Mouse (Mus musculus) MEL (cell line): ENCODE data around the gene Ndufv2. TPM values are rescaled to one million over a fixed set of nuclear protein-coding genes. Genes with fewer than 3 reads are reported as not detected.

Experiments
- DNase-seq: peaks from one replicate; pipeline ENCODE4 v3.0.0; 2011; ENCODE audit warnings: low read depth, low spot score
- H3K27ac ChIP-seq: 2 replicates; pipeline ENCODE4 v1.5.1; 2012; ENCODE audit warnings: low read depth, mild to moderate bottlenecking, control low read depth, low read length, moderate library complexity; ENCODE audit not compliant: control insufficient read depth
- H3K27me3 ChIP-seq, 2 experiments: fragments of 150-350 bp in 1 of 2; sonication (generic) in 1 of 2; 2 replicates each; pipeline ENCODE4 v1.6.1; 2012; ENCODE audit warnings: low read length in 2 of 2, mild to moderate bottlenecking in 2 of 2, improper control_type of control experiment in 1 of 2, moderate library complexity in 1 of 2; ENCODE audit not compliant: insufficient read depth in 2 of 2, control insufficient read depth in 1 of 2
- H3K36me3 ChIP-seq, 2 experiments: 2 replicates each; pipeline ENCODE4 v1.6.1; 2012 to 2014; ENCODE audit warnings: low read length in 2 of 2, improper control_type of control experiment in 1 of 2, inconsistent platforms in 1 of 2, mild to moderate bottlenecking in 1 of 2; ENCODE audit not compliant: insufficient read depth in 2 of 2, control insufficient read depth in 1 of 2
- H3K4me1 ChIP-seq, 2 experiments: fragments of 150-350 bp in 1 of 2; sonication (generic) in 1 of 2; 2 replicates each; pipeline ENCODE4 v1.6.1; 2012; ENCODE audit warnings: low read length in 2 of 2, improper control_type of control experiment in 1 of 2, mild to moderate bottlenecking in 1 of 2; ENCODE audit not compliant: insufficient read depth in 2 of 2, control insufficient read depth in 1 of 2
- H3K4me3 ChIP-seq, 2 experiments: fragments of 150-350 bp in 1 of 2; sonication (generic) in 1 of 2; 2 replicates each; pipeline ENCODE4 v1.5.1; 2012; ENCODE audit warnings: low read depth in 2 of 2, low read length in 2 of 2, mild to moderate bottlenecking in 2 of 2, moderate library complexity in 2 of 2, control low read depth in 1 of 2, improper control_type of control experiment in 1 of 2; ENCODE audit not compliant: control insufficient read depth in 1 of 2, insufficient read depth in 1 of 2
- H3K79me2 ChIP-seq: 2 replicates; pipeline ENCODE4 v1.6.1; 2012; ENCODE audit warnings: mild to moderate bottlenecking, low read length, moderate library complexity; ENCODE audit not compliant: control insufficient read depth, poor library complexity, insufficient read depth
- H3K9ac ChIP-seq: 2 replicates; pipeline ENCODE4 v1.6.1; 2012; ENCODE audit warnings: low read depth, mild to moderate bottlenecking, control low read depth, low read length, moderate library complexity; ENCODE audit not compliant: control insufficient read depth, poor library complexity, severe bottlenecking
- H3K9me3 ChIP-seq: fragments of 150-350 bp; sonication (generic); replicated peaks from 2 replicates; pipeline ENCODE4 v1.6.1; 2012; ENCODE audit warnings: mild to moderate bottlenecking, low read length, improper control_type of control experiment, moderate library complexity; ENCODE audit not compliant: insufficient read depth
- CHD2 ChIP-seq: IDR thresholded peaks from 2 replicates; pipeline ENCODE4 v1.6.1; 2011; ENCODE audit warnings: low read length, improper control_type of control experiment
- CTCF ChIP-seq, 3 experiments: IDR thresholded peaks in 2 of 3; conservative IDR thresholded peaks in 1 of 3; 2 replicates each; pipeline ENCODE4 v1.5.1; 2011 to 2012; ENCODE audit warnings: low read length in 3 of 3, low read depth in 2 of 3, mild to moderate bottlenecking in 2 of 3, improper control_type of control experiment in 1 of 3, inconsistent platforms in 1 of 3, mixed read lengths in 1 of 3, moderate library complexity in 1 of 3; ENCODE audit not compliant: control insufficient read depth in 1 of 3, insufficient read depth in 1 of 3, poor library complexity in 1 of 3, severe bottlenecking in 1 of 3
- E2F4 ChIP-seq: IDR thresholded peaks from 2 replicates; pipeline ENCODE4 v1.6.1; 2011; ENCODE audit warnings: low read depth, low read length, improper control_type of control experiment, borderline replicate concordance
- EP300 ChIP-seq, 2 experiments: IDR thresholded peaks; 2 replicates each; pipeline ENCODE4 v1.6.1; 2011; ENCODE audit warnings: improper control_type of control experiment in 2 of 2, low read length in 2 of 2, low read depth in 1 of 2, mild to moderate bottlenecking in 1 of 2
- HCFC1 ChIP-seq: IDR thresholded peaks from 2 replicates; pipeline ENCODE4 v1.6.1; 2012; ENCODE audit warnings: low read depth, mild to moderate bottlenecking, inconsistent platforms, low read length, improper control_type of control experiment, moderate library complexity
- MAFK ChIP-seq: IDR thresholded peaks from 2 replicates; pipeline ENCODE4 v1.6.1; 2011; ENCODE audit warnings: low read depth, mild to moderate bottlenecking, low read length, improper control_type of control experiment, borderline replicate concordance
- MAX ChIP-seq: IDR thresholded peaks from 2 replicates; pipeline ENCODE4 v1.6.1; 2011; ENCODE audit warnings: low read length, improper control_type of control experiment
- MAZ ChIP-seq: IDR thresholded peaks from 2 replicates; pipeline ENCODE4 v1.6.1; 2012; ENCODE audit warnings: low read depth, mild to moderate bottlenecking, inconsistent platforms, low read length, improper control_type of control experiment
- MEF2A ChIP-seq: IDR thresholded peaks from 2 replicates; pipeline ENCODE4 v1.6.1; 2014; ENCODE audit warnings: low read depth, mild to moderate bottlenecking, inconsistent platforms, low read length, improper control_type of control experiment; ENCODE audit not compliant: poor library complexity, insufficient replicate concordance, severe bottlenecking; ENCODE audit errors: extremely low read depth
- MYB ChIP-seq: IDR thresholded peaks from 2 replicates; pipeline ENCODE4 v1.6.1; 2011; ENCODE audit warnings: mild to moderate bottlenecking, low read depth, low read length, improper control_type of control experiment
- MYC ChIP-seq: IDR thresholded peaks from 2 replicates; pipeline ENCODE4 v1.6.1; 2011; ENCODE audit warnings: low read depth, mild to moderate bottlenecking, low read length, improper control_type of control experiment, moderate library complexity
- NRF1 ChIP-seq: IDR thresholded peaks from 2 replicates; pipeline ENCODE4 v1.6.1; 2014; ENCODE audit warnings: low read depth, mild to moderate bottlenecking, inconsistent platforms, low read length, improper control_type of control experiment, moderate library complexity; ENCODE audit not compliant: poor library complexity, insufficient read depth, severe bottlenecking
- RAD21 ChIP-seq: IDR thresholded peaks from 2 replicates; pipeline ENCODE4 v1.6.1; 2011; ENCODE audit warnings: mild to moderate bottlenecking, low read depth, low read length, improper control_type of control experiment
- RCOR1 ChIP-seq: IDR thresholded peaks from 2 replicates; pipeline ENCODE4 v1.6.1; 2012; ENCODE audit warnings: low read depth, mild to moderate bottlenecking, inconsistent platforms, low read length, improper control_type of control experiment
- SIN3A ChIP-seq: IDR thresholded peaks from 2 replicates; pipeline ENCODE4 v1.6.1; 2012; ENCODE audit warnings: low read length, improper control_type of control experiment, inconsistent platforms
- SMC3 ChIP-seq: IDR thresholded peaks from 2 replicates; pipeline ENCODE4 v1.6.1; 2011; ENCODE audit warnings: low read depth, low read length, improper control_type of control experiment
- TAL1 ChIP-seq: IDR thresholded peaks from 2 replicates; pipeline ENCODE4 v1.6.1; 2012; ENCODE audit warnings: mild to moderate bottlenecking, inconsistent platforms, low read length, moderate library complexity, mixed read lengths
- USF1 ChIP-seq: IDR thresholded peaks from 2 replicates; pipeline ENCODE4 v1.6.1; 2014; ENCODE audit warnings: low read depth, mild to moderate bottlenecking, inconsistent platforms, low read length, improper control_type of control experiment, moderate library complexity
- ZNF384 ChIP-seq: IDR thresholded peaks from 2 replicates; pipeline ENCODE4 v1.6.1; 2012; ENCODE audit warnings: low read depth, mild to moderate bottlenecking, inconsistent platforms, low read length, improper control_type of control experiment
- polyA plus RNA-seq, 2 experiments: library from polyadenylated mRNA; stranded (reverse) in 1 of 2; unstranded in 1 of 2; fragments of >175 nt in 1 of 2; fragments of >200 nt in 1 of 2; gene quantifications; 2 replicates each; pipeline versions ENCODE4 v1.2.1 to v1.2.4; 2012; ENCODE audit warnings: low replicate concordance in 2 of 2, low read depth in 1 of 2; ENCODE audit not compliant: insufficient read length in 2 of 2, insufficient read depth in 1 of 2, missing spikeins in 1 of 2
- total RNA-seq: library from RNA; depleted of rRNA; stranded (reverse); fragments of 300-350 nt; gene quantifications from 2 replicates; pipeline ENCODE4 v1.2.3, GENCODE M21; 2012

Gene Ndufv2
- total and polyA plus RNA-seq, 3 experiments = 169 to 178 TPM; not detected in 1

DNA sequence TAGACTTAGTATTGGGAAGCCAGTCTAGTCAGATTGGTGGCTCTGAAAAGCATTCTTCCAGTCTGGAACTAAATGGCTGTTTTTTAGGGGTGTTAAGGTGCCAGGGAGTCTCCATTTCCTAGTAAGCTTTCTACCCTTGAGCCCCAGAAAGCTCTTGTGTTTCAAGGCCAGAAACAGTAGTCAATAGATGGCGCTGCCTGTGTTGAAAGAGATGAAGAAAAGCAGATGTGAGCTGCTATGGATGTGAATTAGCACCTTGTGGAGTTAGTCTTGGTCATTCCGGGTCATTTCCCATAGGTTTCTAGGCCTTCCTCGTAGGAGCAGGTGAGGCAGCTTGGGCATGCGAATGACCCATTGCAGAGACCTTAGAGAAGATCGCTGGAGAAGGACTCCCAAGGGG lies 23.9 kb upstream of the Ndufv2 start:
- Histone ChIP-seq H3K4me1 (peaks cover 8 to 19% of the 10 kb centered on the region in 2 experiments), H3K9ac (peak overlapping the region; percentile 23), H3K36me3 (peaks cover 11 to 14% of the 10 kb centered on the region in 2 experiments), H3K4me3 (peak overlapping the region in 1 of 2 experiments; percentile 84; a peak in 1 of 4 replicates), H3K27ac (peak overlapping the region; percentile 10; the same call in 1 of the 2 replicates), H3K9me3 (no peaks in the 10 kb centered on the region), H3K27me3 (no peaks in the 10 kb centered on the region), H3K79me2 (peaks cover 20% of the 10 kb centered on the region)
- peak; percentile 64 for DNase-seq
- no peak for TF ChIP-seq RCOR1
- TF ChIP-seq USF1 = no peak
- TF ChIP-seq CTCF (IDR thresholded peaks at IDR 0.05 in 2 of 3, conservative IDR thresholded peaks at IDR 0.05 in 1 of 3; ENCODE audit: control insufficient read depth in 1 of 3, insufficient read depth in 1 of 3, low read depth in 2 of 3, low read length in 3 of 3, poor library complexity in 1 of 3, severe bottlenecking in 1 of 3) = peak; percentile 23 to 61 (median 30); a peak in 3 of 6 replicates
- no peak for TF ChIP-seq TAL1
- 0 out of 2 replicates have a peak, but pooled peaks have one; percentile 15 for TF ChIP-seq HCFC1
- no peak for TF ChIP-seq MYB
- no peak for TF ChIP-seq SIN3A
- no peak for TF ChIP-seq ZNF384
- no peak for TF ChIP-seq NRF1
- TF ChIP-seq RAD21 = peak; percentile 5
- no peak for TF ChIP-seq MAZ
- no peak for TF ChIP-seq CHD2
- peak; percentile 18; the same call in 1 of the 2 replicates for TF ChIP-seq SMC3
- no peak for TF ChIP-seq MAFK

DNA sequence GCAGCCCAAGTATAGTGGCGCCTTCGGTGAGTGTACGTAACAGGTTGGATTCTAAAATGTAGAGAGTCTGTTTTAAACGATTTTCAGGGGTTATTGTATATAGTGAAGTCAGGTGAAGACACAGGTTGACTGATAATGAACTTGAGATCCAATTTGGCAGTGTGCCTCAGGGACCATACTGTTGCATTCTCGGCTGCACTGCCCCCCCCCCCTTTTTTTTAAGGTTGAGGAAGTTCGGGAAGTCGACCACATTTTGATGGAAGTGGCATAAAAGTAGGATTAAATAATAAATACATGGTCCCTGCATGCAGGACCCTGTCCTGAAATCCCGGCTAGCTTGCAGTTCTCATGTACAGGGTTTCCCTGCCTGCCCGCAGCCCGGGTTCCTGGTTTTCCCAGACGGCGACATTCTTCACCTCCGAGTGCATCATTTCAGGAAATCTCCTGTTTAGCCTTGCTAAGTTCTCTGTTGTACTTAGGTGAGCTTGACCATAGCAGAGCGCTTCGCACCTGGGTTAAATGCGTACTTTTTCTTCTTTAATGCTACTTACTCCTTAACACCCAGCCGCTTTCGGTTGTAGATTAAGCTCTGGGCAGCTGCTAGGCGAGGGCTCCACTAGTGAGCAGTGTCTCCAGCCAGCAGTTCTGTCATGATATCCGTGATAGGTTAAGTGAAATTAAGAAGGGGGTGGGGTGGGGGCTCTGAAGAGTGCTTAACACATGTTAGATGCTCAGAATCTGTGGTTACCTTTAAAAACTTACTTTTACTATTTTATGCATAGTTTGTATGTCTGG lies 22.7 kb upstream of the Ndufv2 start:
- Histone ChIP-seq H3K36me3 (peaks cover 11 to 14% of the 10 kb centered on the region in 2 experiments), H3K4me1 (peaks cover 8 to 19% of the 10 kb centered on the region in 2 experiments), H3K9ac (peak overlapping the region; percentile 94), H3K4me3 (peak overlapping the region; percentile 84), H3K9me3 (no peaks in the 10 kb centered on the region), H3K27me3 (no peaks in the 10 kb centered on the region), H3K79me2 (peaks cover 20% of the 10 kb centered on the region), H3K27ac (peak overlapping the region; percentile 95)
- no peak for TF ChIP-seq MYC
- no peak for TF ChIP-seq MYB
- no peak; the same call in 1 of the 2 replicates for TF ChIP-seq E2F4
- TF ChIP-seq ZNF384 = 0 out of 2 replicates have a peak, but pooled peaks have one; percentile 26
- 0 out of 2 replicates have a peak, but pooled peaks have one; percentile 29 for TF ChIP-seq MAX
- 0 out of 4 replicates have a peak, but pooled peaks of 1 of the 2 experiments have one; percentile 6 for TF ChIP-seq EP300 (IDR thresholded peaks at IDR 0.05; ENCODE audit: low read depth in 1 of 2, low read length in 2 of 2)
- TF ChIP-seq MEF2A = no peak
- peak; percentile 63 for DNase-seq
